Mouse (Mus musculus) frontal cortex, postnatal 14 days (tissue): Measurements from ENCODE around the gene Tnf.

Source experiments
- DNase-seq, 2 experiments: peaks; one replicate each; pipeline ENCODE4 v3.0.0; 2022; ENCODE audit warnings: low spot score in 2 of 2

Gene Tnf

DNA sequence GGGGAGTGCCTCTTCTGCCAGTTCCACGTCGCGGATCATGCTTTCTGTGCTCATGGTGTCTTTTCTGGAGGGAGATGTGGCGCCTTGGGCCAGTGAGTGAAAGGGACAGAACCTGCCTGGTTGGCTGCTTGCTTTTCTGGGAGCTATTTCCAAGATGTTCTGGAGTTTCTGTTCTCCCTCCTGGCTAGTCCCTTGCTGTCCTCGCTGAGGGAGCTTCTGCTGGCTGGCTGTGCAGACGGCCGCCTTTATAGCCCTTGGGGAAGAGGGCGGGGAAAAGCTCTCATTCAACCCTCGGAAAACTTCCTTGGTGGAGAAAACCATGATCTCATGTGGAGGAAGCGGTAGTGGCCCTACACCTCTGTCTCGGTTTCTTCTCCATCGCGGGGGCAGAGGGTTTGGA, at the start of gene Tnf:
Tnf (minus strand) TSS at position 221 of the 400 bp plus-strand sequence.
- DNase-seq, result no peak

DNA sequence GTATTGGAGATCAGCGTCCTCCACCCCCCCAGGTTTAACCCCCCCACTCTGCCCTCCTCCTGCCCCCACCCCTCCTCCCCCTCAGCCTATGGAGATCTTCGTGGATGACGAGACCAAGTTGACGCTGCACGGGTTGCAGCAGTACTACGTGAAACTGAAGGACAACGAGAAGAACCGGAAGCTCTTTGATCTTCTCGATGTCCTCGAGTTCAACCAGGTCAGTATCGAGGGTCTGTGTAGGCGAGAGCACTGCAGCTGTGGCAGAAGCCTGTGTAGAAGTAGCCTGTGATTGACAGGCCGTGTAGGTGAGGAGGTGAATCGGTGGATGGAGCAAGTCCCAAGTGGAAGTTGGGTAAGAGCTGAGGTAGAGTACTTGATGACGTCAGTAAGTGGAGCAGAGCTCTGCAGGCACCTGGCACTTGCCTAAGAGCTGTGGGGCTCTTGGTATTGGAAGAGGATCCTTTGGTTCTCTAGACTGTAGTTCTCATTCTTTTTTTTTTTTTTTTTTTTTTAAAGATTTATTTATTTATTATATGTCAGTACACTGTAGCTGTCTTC, 49.4 kb upstream of the Tnf start:
- DNase-seq, result no peak

DNA sequence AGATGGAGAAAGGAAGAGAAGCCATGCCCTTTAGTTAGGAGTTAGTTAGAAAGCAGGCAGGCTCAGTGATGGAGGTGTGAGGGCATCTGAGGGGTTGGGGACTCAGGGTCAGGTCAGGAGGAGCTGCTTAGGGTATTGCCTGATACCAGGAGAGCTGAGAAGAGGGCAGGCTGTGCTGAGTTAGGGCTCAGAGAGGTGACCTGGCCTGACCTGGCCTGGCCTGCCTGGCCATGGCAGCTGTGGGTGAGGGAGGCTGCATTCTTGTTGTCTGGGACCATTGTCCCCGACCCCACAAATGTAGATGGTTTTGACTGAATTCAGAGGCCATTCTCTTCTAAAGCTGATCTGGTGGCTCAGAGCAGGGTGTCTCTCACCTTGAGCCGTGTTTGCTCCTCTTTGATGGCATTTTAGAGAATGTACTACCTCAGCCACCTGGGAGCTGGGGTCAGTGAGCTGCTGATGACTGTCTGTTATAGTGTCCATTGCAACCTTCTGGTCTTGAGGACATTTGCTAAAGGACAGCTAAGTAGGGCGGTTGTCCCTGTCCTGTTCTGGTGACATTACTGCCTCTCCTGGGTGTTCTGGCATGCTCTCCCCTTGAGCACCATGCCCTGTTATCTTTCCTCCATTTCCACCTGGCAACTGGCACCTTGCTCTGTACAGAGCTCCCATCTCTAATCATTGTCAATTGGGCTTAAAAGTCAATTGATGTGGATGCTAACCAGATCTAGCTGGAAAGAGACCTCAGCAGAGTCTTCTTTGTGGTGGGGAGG, 48.7 kb upstream of the Tnf start:
- no peak for DNase-seq

DNA sequence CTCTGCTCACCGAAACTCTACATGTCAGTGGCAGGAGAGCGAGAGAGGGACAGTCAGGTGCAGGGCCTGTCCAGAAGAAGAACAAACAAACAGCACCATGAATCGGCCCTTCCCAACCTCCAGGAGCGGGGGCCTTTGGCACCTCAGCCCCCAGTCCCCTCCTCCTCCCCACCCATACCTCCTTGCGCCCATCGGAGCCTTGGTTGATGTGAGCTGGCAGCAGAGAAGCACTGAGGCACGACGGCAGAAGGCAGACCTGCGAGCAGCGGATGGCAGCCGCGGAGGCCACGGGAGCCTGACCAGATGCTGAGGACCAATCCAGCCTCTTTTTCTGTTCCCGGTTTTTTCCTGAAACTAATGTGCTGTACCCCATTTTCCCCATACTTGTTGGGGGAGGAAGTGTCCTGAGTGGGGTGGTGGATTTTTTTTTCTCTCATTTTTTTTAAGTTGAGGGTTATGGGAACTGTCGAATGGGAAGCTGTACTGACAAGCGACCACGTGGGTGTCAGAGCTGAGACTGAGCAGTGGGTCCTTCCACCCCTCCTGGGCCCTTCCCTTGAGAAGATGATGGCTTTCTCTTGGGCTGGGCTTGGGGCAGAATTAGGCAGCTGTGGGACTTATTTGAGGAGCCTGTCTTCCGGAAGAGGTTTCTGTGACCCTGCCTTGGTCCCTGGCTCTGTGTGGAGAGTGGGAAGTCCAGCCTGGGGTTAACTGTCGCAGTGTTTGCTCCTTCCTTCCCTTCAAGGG, 47.8 kb upstream of the Tnf start:
- DNase-seq, result no peak

DNA sequence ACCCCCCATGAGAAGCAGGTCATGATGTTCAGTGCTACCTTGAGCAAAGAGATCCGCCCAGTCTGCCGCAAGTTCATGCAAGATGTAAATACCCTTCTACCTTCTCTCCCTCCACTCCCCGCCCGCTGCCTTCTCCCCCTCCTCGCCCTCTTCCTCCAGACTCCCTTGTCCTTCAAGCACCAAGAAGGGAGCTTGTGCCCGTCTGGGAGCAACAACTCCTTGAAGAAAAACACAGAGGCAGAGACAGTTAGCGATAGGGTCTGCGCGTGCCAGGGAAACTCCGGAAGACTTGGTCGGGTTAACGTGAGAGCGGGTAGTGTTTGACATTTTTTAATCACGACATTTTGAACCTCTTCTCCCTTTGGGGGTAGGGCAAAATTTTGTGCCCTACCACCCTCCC, 47.2 kb upstream of the Tnf start:
- DNase-seq, result no peak

DNA sequence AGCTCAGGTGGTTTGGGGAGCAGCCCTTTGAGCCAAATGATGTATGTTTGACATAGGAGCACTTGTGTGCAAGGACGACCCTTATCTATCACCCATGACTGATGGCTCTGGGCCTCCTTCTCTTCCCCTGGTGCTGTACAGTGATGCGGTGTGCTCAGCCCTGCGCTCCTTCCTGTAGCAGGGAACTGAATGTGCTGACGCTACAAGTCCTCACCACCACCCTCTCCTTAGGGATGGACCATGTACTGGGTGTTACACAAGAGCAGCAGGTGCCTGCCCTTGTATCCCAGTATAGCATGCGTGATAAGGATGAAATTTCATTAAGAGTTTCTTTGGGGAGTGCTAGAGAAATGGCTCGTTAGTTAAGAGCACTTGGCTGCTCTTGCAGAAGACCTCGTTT, 45.3 kb upstream of the Tnf start:
- DNase-seq, result no peak

DNA sequence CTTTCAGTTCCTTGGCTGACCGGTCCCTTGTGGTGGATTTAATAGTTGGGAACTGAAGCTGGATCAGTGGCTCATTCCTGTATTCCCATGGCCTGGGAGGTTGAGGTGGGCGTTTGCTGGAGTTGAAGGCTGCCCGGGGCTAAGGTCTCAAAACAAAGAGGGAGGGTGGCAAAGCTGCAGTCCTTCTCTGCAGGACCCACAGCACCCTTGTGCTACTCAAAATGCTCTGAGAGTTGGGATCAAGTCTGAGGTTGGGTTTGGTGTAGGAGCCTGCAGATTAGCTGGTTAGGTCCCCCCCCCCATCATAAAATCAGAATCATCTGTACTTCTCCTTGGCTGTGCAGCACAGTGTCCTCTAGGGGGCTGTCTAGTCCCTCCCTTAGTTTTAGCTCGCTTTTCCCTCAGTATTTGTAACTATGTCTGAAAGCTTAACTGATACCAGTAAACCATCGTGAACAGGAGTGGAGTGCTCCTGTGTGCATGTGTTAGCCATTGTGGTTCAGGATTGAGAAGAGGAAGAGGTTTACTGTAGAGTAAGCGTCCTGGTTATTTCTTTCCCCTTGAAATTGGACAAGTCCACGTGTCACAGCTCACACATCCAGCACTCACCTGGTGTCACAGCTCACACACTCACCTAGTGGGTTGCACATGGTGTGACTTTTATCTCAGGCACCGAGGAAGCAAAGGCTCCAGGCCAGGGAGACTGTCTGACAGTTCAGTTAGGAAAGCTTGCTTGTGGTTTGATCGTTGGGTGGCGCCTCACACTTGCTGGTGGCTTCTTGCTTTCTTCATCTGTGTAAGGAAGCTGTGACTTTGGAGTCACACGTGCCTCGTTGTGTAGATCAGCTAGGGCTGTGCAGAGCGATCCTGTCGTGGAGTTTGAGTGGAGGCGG, 44.2 kb upstream of the Tnf start:
- DNase-seq, result no peak

DNA sequence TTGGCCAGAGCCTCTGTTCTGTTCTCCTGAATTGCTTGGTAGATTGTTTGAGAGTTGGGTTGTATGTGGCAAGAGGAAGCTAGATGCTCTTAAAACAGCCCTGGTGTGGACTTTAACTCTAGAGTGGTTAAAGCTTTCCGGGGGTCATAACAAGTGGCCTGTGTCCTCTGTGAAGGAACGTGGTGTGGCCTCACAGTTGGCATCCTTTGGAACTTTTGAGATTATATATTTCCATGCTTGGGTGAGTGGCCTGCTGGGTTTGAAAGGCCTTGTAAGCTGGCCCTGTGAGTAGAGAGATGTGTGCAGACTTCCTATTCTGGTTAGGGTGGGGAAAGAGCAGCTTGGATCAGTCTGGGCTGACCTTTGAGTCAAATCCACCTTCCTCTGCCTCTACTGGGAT, 43.2 kb upstream of the Tnf start:
- no peak for DNase-seq

DNA sequence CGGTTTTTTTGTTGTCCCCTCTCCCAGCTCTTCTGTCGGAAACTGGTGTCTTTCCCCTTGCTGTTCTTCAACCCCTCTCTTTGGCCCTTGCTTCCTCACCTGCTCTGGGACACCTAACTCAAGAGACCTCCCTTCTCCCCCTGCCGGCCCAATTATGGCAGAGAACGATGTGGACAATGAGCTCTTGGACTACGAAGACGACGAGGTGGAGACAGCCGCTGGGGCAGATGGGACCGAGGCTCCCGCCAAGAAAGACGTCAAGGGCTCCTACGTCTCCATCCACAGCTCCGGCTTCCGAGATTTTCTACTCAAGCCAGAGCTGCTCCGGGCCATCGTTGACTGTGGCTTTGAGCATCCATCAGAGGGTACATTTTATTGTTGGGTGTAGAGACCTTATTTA, 41.3 kb upstream of the Tnf start:
- DNase-seq, result no peak

DNA sequence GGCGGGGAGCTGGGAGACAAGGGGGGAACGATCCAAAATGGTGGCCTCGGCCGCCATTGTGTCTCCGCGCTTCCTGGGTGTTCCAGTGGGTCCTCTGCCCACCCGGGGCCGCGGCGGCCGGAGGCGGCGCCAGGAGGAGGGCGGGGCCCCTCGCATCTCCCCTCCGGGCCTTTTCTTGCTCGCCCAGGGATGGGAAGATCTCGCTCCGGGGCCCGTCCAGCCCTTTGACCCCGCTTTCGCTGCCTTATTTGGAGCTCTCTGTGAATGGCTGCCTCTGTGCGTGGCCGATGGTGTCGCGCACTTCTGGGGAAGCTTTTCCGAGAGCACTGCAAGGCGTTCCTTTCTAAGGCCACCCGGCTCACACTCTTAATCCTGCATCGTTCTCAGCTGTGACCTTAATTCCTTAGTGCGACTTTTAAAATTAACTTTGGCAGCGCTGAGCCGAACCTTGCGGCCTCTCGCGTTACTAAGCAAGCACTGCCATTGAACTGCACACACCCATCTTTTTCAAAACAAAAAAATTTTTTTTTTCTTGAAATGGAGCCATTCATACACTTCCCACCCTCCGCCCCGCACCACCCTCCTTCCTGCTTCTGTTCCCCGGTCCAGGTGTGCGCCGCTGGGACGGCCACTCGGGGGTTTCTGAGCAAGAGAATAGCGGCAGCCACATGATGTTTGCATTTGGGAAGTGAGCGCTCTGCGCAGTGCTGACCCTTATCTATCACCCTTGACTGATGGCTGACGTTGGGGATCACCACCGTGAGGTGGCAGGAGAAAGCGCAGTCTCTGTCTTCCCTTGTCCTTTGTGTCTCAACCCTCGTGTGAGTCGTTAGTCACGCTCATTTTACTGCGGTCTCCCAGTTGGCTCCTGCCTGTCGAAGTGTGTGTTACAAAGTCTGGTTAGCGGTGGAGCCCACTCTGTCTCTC, 40.5 kb upstream of the Tnf start:
- no peak for DNase-seq

DNA sequence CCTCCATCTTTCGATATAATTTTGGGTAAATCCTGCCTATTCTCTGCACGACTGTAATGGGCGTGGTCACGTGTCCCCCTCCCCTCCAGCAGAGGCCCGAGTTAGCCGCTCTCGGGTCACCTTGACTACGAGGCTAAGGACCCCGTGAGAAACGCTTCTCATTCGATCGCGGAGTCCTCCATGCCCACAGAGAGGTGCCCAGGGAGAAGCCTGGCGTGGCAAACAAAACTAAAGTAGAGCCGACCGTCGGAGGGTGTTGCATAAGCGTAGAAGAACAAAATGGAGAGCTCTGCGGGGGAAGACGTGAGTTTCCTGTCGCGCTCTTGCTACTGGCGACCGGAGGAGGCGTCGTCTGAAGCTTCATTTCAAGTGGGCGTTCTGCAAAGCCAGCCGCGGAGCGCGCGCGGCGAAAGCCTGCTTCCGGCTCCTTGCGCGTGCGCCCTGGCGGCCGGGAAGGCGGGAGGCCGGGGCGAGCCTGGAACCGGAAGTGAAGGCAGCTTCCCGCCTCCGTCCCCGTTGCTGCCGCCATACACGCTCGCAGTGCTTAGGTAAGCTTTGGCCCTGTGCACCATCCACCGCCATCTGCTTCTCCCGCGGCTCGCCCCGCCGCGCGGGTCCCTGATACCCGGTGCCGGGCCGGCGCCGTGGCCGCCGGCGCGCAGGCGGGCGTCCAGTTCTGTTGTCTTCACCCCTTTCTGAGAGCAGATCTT, 39.7 kb upstream of the Tnf start, which contains the start of gene Ddx39b:
Ddx39b (plus strand) TSS at position 442 of the 710 bp plus-strand sequence.
- DNase-seq, result peak; percentile 94 to 96

DNA sequence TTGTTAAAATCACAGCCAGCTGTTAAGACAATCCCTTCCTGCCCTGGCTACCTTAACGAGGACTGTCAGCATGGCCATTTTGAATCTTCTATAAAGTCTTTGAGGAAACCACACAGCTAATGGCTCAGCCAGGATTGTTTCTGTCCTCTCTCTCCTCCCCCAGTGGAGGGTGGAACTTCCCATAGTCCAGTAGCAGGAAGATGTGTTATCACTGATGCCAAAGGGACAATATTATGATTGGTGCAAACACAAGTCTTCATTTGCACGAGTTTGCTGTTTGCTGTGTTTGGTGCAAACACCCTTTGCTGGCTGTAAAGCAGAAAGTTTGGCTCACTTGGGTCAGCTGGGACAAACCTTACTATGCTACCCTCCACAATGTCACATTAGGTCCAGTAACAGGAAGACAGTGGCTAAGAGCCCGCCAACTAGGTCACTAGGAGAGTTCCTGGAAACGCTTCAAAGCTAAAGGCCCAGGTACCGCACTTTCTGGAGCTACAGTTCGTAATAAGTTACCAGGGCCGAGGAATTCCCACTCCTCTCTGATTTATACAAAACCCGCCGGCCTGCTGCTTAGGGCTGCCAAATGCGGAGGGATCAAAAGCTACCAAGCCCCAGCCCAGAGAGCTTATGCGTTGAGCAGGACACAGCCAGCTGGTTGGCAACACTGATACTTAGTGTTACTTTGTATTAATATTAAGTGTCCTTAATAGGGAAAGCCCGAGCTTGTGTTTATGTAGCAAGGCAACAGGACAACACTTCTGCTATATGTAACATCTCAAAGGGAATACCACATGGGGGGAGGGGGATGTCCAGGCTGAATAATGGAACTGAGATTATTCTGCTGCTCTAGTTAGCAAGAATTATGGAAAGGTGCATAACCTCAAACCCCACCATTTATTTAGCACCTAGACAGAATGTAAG, 38.8 kb upstream of the Tnf start:
- no peak for DNase-seq

DNA sequence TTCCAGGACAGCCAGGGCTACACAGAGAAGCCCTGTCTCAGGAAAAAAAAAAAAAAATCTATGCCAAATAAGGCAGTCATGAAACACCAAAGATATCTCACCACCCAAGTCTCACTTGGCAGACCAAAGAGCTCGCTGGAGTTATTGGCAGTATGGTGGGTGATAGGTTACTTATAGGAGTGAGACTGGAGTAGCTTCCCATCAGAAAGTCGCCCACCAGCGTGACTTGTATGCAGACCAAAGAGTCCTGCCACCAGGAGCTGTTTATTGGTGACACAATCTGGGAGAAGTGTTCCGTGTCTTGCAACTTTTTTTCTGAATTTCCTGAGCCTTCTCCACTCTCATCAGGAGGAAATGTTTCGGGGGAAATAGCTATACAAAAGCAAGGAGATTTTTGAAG, 37.9 kb upstream of the Tnf start:
- DNase-seq, result no peak

DNA sequence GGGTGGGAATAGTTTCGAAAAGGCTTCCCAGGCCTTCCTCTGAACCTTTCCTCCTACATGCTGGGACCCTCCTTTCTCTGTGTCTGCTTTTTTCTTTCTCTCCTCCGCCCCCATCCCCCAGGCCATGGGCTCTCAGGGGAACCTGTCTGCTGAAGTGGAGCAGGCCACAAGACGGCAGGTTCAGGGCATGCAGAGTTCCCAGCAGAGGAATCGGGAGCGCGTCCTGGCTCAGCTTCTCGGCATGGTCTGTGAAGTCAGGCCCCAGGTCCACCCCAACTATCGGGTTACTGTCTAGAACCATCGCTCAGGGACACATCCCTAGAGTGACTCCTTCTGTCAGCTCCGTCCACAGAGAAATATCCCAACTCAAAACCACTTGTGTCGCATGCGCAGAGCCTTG, 35.7 kb upstream of the Tnf start:
- no peak for DNase-seq

DNA sequence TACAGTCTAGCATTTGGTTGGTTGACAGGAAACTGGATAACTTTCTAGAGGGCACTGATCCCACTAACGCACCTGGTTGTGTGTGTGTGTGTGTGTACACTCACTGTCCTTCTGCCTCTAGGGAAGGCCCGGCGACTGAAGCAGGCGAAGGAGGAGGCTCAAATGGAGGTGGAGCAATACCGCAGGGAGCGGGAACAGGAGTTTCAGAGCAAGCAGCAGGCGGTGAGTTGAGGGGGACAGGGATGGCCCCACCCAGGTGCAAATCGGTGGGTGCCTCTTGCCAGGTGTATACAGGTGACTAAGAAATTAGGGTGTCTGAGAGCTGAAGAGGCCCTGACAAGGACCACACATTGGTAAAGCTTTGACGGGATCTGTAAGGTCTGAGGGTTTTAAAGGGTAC, 35.2 kb upstream of the Tnf start:
- DNase-seq, result no peak

DNA sequence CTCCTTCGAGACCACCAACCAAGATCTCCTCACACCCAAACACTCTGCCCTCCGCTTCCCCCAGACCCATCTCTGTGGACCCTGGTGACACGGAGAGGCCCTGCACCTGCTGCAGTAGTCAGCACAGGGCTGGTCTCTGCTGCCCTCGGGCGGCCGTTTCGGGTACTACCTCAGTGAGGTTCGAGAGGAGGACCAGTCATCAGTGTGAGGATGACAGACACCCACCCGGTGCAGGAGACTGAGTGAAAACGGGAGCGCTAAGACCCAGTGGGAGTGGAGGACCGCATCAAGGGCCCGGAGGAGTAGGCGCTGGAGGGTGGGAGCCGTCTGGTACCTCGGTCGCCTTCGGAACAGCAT, 34.6 kb upstream of the Tnf start:
- DNase-seq, result peak; percentile 97 to 100

DNA sequence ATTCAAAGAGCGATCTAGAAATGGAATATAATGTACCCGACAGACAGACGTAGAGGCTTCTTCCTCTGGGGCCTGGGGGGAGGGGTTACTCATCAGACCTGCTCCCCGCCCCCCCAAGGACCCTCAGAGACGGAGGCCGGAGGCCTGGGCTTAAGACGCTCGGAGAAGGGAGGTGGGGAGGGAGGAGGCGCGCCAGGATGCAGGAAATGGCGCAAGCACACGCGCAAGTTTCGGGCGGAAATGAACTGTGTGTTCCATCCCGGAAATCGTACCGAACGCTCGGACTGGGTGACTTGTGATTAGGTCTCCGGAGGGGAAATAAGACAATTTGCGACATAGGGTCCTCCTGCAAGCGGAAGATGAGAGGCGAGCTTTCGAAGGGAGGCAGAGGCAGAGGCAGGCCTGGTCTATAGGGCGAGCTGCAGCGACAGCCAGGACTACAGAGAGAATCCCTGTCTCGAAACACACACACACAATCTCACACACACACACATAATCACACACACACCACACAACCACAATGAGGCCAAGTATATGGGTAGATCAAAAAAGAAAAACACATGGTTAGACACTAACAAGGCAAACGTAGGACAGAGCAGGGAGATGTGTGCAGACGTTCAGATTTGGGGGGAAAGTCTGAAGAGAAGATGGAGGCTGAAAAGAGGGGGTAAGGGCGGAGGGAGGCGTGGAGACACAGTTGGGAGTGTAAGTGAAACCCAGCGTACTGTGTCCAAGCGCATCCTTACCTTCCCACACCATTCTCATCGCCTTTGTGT, 34.0 kb upstream of the Tnf start, which contains the start of gene Nfkbil1:
Nfkbil1 (minus strand) TSS at position 179 of the 776 bp plus-strand sequence.
- peak; percentile 85 to 90 for DNase-seq

DNA sequence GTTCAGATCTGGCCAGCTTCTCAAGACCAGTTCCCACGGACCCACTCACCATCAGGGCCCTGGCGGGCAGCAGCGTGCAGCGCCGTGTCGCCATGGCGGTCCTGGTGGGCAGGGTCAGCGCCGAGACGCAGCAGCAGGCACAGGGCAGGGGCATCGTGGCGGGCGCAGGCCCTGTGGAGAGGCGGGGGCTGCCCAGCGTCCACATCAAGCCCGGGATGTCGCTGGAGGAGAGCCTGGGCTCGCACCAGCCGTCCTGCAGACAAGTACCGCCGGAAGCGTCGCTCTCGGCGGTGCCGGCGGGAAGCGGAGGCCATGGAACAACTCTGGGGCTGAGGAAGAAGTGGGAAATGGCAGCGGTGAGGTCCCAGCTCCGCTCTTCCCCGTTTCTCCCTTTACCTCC, 33.1 kb upstream of the Tnf start:
- no peak for DNase-seq
